Mouse (Mus musculus): ENCODE measurements around the gene G0s2. TPM values are rescaled to one million over a fixed set of nuclear protein-coding genes. Genes with fewer than 3 reads are reported as not detected.
"Not testable (repeated sequence)": the region's sequence is repeated elsewhere in the genome, so short reads cannot be mapped to it uniquely, and the experiment has no call there.

The G0s2 gene
- polyA plus RNA-seq, 1 experiment from 2014 or later = 7.9 TPM

DNA sequence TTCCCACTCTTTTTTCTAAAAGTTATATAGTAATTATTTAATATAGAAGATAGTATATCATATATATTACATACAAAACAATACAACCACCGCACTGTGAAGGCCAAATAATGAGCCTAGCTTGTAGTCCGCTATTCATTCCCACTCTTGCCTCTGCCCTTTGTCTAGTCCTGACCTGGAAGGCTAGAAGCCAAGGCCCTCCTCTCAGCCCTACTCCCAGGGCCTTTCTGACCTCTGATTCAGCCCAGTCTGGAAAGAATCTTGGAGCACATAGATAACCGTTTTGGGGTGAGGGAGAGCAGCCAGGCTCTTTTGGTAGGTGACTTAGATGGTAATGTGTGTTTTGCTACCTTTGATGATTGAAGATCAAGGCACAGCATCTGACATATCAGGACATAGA is 20.9 kb upstream of the G0s2 start:
- H3K4me3 ChIP-seq (ENCODE audit: low read depth, low read length) = no peak overlapping the region
- ATAC-seq (ENCODE audit: low FRiP score) (no peak), DNase-seq (ENCODE audit: low spot score, missing footprints) (no peak)
- no peaks in the 10 kb centered on the region for H3K4me1 ChIP-seq (ENCODE audit: control insufficient read depth, insufficient read depth, low read length)
- 69% methylated on average over 3 of the region's 3 CpGs for WGBS
- no peaks in the 10 kb centered on the region for H3K9me3 ChIP-seq (ENCODE audit: control insufficient read depth, low read length)
- H3K27ac ChIP-seq (ENCODE audit: low read depth, low read length) = no peak overlapping the region
- no peaks in the 10 kb centered on the region for H3K36me3 ChIP-seq (ENCODE audit: control insufficient read depth, insufficient read depth, low read length)
- H3K4me2 ChIP-seq = no peak overlapping the region
- H3K9ac ChIP-seq (ENCODE audit: low read length) = no peak overlapping the region
- H3K27me3 ChIP-seq (ENCODE audit: control insufficient read depth, insufficient read depth, low read length) = no peaks in the 10 kb centered on the region

DNA sequence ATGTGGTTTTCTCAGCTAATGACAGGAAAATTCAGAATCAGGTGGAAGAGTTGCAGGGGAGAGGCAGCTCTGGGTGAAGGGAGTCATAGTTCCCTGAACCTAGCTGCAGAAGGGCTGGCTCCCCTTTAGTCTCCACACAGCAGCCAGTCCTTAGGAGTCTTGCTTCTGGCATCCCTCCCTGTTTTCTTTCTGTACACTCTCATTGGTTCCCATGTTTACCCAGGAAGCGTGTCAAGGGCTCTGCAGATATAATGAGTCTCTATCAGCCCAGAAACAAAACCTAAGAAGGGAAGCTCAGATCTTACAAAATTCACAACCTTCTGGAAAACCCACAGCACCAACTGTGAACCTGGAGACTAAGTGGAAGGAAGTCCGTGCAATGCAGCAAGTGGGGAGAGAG is 20.0 kb upstream of the G0s2 start:
- H3K4me2 ChIP-seq = no peak overlapping the region
- no peaks in the 10 kb centered on the region for H3K36me3 ChIP-seq (ENCODE audit: control insufficient read depth, insufficient read depth, low read length)
- H3K27me3 ChIP-seq (ENCODE audit: control insufficient read depth, insufficient read depth, low read length) = no peaks in the 10 kb centered on the region
- no peak overlapping the region for H3K4me3 ChIP-seq (ENCODE audit: low read depth, low read length)
- H3K27ac ChIP-seq (ENCODE audit: low read depth, low read length) = no peak overlapping the region
- ATAC-seq (ENCODE audit: low FRiP score) (no peak), DNase-seq (ENCODE audit: low spot score, missing footprints) (no peak)
- WGBS = 77% methylated on average over 2 of the region's 2 CpGs
- no peaks in the 10 kb centered on the region for H3K4me1 ChIP-seq (ENCODE audit: control insufficient read depth, insufficient read depth, low read length)
- H3K9ac ChIP-seq (ENCODE audit: low read length) = no peak overlapping the region
- no peaks in the 10 kb centered on the region for H3K9me3 ChIP-seq (ENCODE audit: control insufficient read depth, low read length)

DNA sequence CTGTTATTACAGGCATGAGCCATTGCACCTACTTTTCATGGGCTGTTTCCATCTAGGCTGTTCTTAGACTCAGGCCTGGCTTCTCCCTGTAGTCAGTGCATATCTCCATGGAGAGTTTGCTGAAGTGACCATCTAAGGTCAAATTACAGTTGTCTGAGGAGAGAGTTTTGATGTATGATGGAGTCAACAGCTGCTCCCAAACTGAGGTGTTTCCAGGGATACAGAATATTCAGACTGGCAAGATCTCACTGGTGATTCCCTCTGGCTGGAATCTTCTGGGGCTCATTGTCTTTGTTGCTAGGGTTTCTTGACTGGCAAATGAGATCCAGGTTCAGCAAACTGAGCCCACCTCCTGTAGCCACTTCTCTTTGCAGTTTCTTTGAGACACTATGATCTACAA is 17.7 kb upstream of the G0s2 start:
- Histone ChIP-seq H3K9me3 (ENCODE audit: control insufficient read depth, low read length) (no peaks in the 10 kb centered on the region), H3K27me3 (ENCODE audit: control insufficient read depth, insufficient read depth, low read length) (no peaks in the 10 kb centered on the region), H3K4me2 (no peak overlapping the region), H3K4me1 (ENCODE audit: control insufficient read depth, insufficient read depth, low read length) (no peaks in the 10 kb centered on the region), H3K36me3 (ENCODE audit: control insufficient read depth, insufficient read depth, low read length) (no peaks in the 10 kb centered on the region), H3K27ac (ENCODE audit: low read depth, low read length) (no peak overlapping the region), H3K4me3 (ENCODE audit: low read depth, low read length) (no peak overlapping the region), H3K9ac (ENCODE audit: low read length) (no peak overlapping the region)
- DNase-seq (ENCODE audit: low spot score, missing footprints) (no peak), ATAC-seq (ENCODE audit: low FRiP score) (no peak)

DNA sequence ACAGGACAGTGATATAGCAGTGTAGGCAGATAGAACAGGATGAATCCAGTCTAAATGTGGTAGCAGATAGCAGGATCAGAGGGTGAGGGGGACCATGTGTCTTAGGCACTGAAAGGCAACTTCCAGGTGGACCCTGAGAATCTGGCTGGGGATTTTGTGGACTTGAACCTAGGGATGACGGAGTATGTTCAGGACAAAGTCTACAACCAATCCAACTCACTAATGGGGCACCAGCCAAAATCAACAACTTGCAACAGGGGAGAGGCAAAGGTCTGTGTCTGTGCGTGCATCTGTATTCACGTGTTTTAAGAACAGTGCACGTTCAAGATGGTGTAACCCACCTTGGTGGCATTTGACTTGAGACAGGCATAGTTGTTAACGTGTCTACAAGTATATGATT is 16.9 kb upstream of the G0s2 start:
- WGBS = 90% methylated on average over 5 of the region's 5 CpGs
- H3K4me1 ChIP-seq (ENCODE audit: control insufficient read depth, insufficient read depth, low read length) = no peaks in the 10 kb centered on the region

DNA sequence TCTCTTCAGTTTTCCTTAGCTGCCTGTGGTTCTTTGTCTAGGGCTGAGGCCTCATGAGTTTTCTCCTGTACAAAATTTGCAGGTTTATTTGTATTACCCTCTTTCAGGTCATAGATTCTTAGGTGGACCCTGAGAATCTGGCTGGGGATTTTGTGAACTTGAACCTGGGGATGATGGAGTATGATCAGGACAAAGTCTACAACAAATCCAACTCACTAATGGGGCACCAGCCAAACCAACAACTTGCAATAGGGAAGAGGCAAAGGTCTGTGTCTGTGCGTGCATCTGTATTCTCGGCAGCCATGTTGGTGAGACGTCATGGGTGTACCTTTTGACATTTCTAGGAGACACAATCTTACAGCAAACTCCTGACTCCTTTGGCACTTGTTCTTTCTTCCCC is 16.1 kb upstream of the G0s2 start:
- H3K9ac ChIP-seq (ENCODE audit: low read length) = no peak overlapping the region
- H3K9me3 ChIP-seq (ENCODE audit: control insufficient read depth, low read length) = no peaks in the 10 kb centered on the region
- WGBS = 90% methylated on average over 3 of the region's 3 CpGs
- H3K27me3 ChIP-seq (ENCODE audit: control insufficient read depth, insufficient read depth, low read length) = no peaks in the 10 kb centered on the region
- no peak for ATAC-seq (ENCODE audit: low FRiP score)
- no peak overlapping the region for H3K4me2 ChIP-seq
- H3K27ac ChIP-seq (ENCODE audit: low read depth, low read length) = no peak overlapping the region
- no peaks in the 10 kb centered on the region for H3K36me3 ChIP-seq (ENCODE audit: control insufficient read depth, insufficient read depth, low read length)
- H3K4me3 ChIP-seq (ENCODE audit: low read depth, low read length) = no peak overlapping the region
- no peaks in the 10 kb centered on the region for H3K4me1 ChIP-seq (ENCODE audit: control insufficient read depth, insufficient read depth, low read length)
- peak; percentile 26 for DNase-seq (ENCODE audit: low spot score, missing footprints)

More for the DNA sequence above, 16.9 kb upstream of the G0s2 start:
- DNase-seq (ENCODE audit: low spot score, missing footprints) (no peak), ATAC-seq (ENCODE audit: low FRiP score) (no peak)
- no peaks in the 10 kb centered on the region for H3K27me3 ChIP-seq (ENCODE audit: control insufficient read depth, insufficient read depth, low read length)
- H3K4me3 ChIP-seq (ENCODE audit: low read depth, low read length) = no peak overlapping the region
- no peaks in the 10 kb centered on the region for H3K9me3 ChIP-seq (ENCODE audit: control insufficient read depth, low read length)
- H3K4me2 ChIP-seq = no peak overlapping the region
- no peaks in the 10 kb centered on the region for H3K36me3 ChIP-seq (ENCODE audit: control insufficient read depth, insufficient read depth, low read length)
- no peak overlapping the region for H3K27ac ChIP-seq (ENCODE audit: low read depth, low read length)
- H3K9ac ChIP-seq (ENCODE audit: low read length) = no peak overlapping the region

DNA sequence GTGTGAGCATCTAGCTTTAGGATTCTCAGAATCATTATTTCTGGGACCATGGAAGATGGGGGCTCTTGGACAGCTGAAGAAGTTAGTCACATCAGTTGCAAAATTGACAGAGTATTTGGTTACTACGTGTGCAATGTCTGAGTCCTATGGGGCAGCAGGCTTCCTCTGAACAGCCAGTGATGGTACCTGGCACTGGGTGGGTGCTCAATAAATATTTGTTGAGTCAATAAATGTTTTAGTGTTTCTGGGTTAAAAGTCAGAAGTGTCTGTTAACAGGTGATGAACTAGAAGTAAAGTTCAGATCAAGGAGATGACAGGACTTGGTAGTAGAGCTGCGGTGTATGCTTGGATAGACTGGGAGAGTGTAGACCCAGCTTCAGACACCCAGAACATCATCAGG is 14.6 kb upstream of the G0s2 start:
- H3K9me3 ChIP-seq (ENCODE audit: control insufficient read depth, low read length) = no peaks in the 10 kb centered on the region
- H3K9ac ChIP-seq (ENCODE audit: low read length) = no peak overlapping the region
- H3K36me3 ChIP-seq (ENCODE audit: control insufficient read depth, insufficient read depth, low read length) = no peaks in the 10 kb centered on the region
- DNase-seq (ENCODE audit: low spot score, missing footprints) (peak; percentile 64), ATAC-seq (ENCODE audit: low FRiP score) (no peak)
- no peaks in the 10 kb centered on the region for H3K27me3 ChIP-seq (ENCODE audit: control insufficient read depth, insufficient read depth, low read length)
- H3K4me1 ChIP-seq (ENCODE audit: control insufficient read depth, insufficient read depth, low read length) = no peaks in the 10 kb centered on the region
- no peak overlapping the region for H3K27ac ChIP-seq (ENCODE audit: low read depth, low read length)
- H3K4me2 ChIP-seq = no peak overlapping the region
- H3K4me3 ChIP-seq (ENCODE audit: low read depth, low read length) = no peak overlapping the region
- WGBS = 92% methylated on average over 2 of the region's 2 CpGs

DNA sequence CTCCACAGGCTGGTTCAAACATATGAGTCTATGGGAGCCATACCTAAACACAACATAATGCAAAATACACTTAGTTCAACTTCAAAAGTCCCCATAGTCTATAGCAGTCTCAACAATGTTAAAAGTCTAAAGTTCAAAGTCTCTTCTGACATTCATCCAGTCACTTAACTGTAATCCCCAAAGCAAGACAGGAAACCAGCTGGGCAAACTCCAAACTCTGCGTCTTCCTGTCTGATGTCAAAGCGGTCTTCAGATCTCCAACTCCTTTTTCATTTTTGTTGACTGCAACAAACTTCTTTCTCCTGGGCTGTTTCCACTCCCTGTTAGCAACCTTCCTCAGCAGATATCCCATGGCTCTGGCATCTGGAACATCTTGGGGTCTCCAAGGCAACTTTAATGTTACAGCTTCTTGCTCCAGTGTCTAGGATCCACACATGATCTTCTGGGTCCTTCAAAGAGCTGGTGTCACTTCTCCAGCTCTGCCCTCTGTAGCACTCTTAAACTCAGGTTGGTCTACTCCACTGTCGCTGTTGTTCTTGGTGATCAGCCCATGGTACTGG is 12.8 kb upstream of the G0s2 start:
- H3K27me3 ChIP-seq (ENCODE audit: control insufficient read depth, insufficient read depth, low read length); H3K4me2 ChIP-seq; ATAC-seq (ENCODE audit: low FRiP score); H3K27ac ChIP-seq (ENCODE audit: low read depth, low read length); H3K36me3 ChIP-seq (ENCODE audit: control insufficient read depth, insufficient read depth, low read length); H3K9ac ChIP-seq (ENCODE audit: low read length); DNase-seq (ENCODE audit: low spot score, missing footprints); H3K4me1 ChIP-seq (ENCODE audit: control insufficient read depth, insufficient read depth, low read length); H3K9me3 ChIP-seq (ENCODE audit: control insufficient read depth, low read length); H3K4me3 ChIP-seq (ENCODE audit: low read depth, low read length): not testable (repeated sequence)
- WGBS = 89% methylated on average over 3 of the region's 3 CpGs

DNA sequence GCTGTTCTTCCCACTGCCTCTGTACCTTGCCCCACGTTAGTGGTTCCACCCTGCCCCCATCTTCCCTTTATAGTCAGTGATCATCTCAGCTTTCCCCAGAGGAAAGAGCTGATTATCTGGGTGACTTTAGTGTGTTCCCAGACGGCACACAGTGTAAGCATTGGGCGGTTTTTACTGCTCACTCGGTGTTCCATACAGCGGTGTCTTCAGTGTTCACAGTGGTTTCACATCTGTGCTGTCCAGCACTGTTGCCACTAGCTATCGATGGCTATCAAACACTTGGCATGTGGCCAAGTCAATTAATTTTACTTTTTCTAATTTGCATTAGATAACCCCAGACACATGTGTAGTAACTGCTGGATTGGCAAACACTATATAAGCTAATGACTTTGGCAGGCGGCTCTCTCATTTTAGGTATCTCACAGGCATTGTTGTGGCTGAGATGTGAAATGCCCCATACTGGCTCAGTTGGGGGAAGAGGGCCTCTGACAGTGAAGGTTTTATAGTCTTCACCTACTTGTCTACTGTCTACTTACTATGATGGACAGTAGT is 11.3 kb upstream of the G0s2 start:
- DNase-seq (ENCODE audit: low spot score, missing footprints) = peak; percentile 54
- Histone ChIP-seq H3K4me1 (ENCODE audit: control insufficient read depth, insufficient read depth, low read length) (no peaks in the 10 kb centered on the region), H3K9ac (ENCODE audit: low read length) (no peak overlapping the region), H3K4me3 (ENCODE audit: low read depth, low read length) (no peak overlapping the region), H3K27me3 (ENCODE audit: control insufficient read depth, insufficient read depth, low read length) (no peaks in the 10 kb centered on the region), H3K9me3 (ENCODE audit: control insufficient read depth, low read length) (no peaks in the 10 kb centered on the region), H3K36me3 (ENCODE audit: control insufficient read depth, insufficient read depth, low read length) (no peaks in the 10 kb centered on the region), H3K27ac (ENCODE audit: low read depth, low read length) (no peak overlapping the region), H3K4me2 (no peak overlapping the region)
- WGBS = 88% methylated on average over 7 of the region's 7 CpGs
- ATAC-seq (ENCODE audit: low FRiP score) = no peak

DNA sequence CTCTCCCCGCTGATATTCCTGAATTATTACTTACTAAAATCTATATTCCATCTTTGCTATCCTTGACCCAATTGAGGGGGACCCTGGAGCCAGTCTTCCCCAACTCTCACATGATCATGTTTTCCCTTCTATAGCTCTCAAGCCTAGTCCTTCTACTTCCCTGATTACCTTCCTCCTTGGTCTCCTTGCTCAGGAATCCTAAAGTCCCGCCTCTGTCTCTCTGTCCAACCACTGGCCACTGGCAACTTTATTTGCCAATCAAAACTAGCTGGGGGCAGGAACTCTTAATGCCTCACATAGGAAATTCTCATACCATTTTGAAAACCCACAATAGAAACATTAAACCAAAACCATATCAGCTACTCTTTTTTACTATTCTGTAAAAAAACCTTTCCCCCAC is 8.3 kb upstream of the G0s2 start:
- H3K9me3 ChIP-seq (ENCODE audit: control insufficient read depth, low read length) = no peaks in the 10 kb centered on the region
- 100% methylated on average over 2 of the region's 2 CpGs for WGBS

More for the DNA sequence above, 8.3 kb upstream of the G0s2 start:
- Histone ChIP-seq H3K9ac (ENCODE audit: low read length) (no peak overlapping the region), H3K4me3 (ENCODE audit: low read depth, low read length) (no peak overlapping the region), H3K36me3 (ENCODE audit: control insufficient read depth, insufficient read depth, low read length) (no peaks in the 10 kb centered on the region), H3K27ac (ENCODE audit: low read depth, low read length) (no peak overlapping the region), H3K4me2 (no peak overlapping the region), H3K4me1 (ENCODE audit: control insufficient read depth, insufficient read depth, low read length) (no peaks in the 10 kb centered on the region), H3K27me3 (ENCODE audit: control insufficient read depth, insufficient read depth, low read length) (no peaks in the 10 kb centered on the region)
- DNase-seq (ENCODE audit: low spot score, missing footprints) (peak; percentile 75), ATAC-seq (ENCODE audit: low FRiP score) (no peak)
